Mouse (Mus musculus) hindbrain, embryonic 12.5 days (tissue): ENCODE data around the gene Ofd1. TPM values are rescaled to one million over a fixed set of nuclear protein-coding genes. Genes with fewer than 3 reads are reported as not detected.

Experiments
- ATAC-seq: fragments of 200-750 bp; cut with Nextera tagmentation; 2 replicates; pipeline ENCODE4 v1.8.0; 2017; ENCODE audit warnings: moderate TSS enrichment; ENCODE audit not compliant: low FRiP score
- H3K27ac ChIP-seq: fragments of 300-500 bp; sonication (generic); 2 replicates; pipeline ENCODE4 v1.5.1; 2016; ENCODE audit warnings: mild to moderate bottlenecking
- H3K27me3 ChIP-seq: fragments of 300-500 bp; sonication (generic); 2 replicates; pipeline ENCODE4 v1.6.1; 2016; ENCODE audit warnings: mild to moderate bottlenecking
- H3K36me3 ChIP-seq: fragments of 300-500 bp; sonication (generic); 2 replicates; pipeline ENCODE4 v1.6.1; 2016; ENCODE audit warnings: mild to moderate bottlenecking
- H3K4me1 ChIP-seq: fragments of 300-500 bp; sonication (generic); 2 replicates; pipeline ENCODE4 v1.6.1; 2016
- H3K4me2 ChIP-seq: fragments of 300-500 bp; sonication (generic); replicated peaks from 2 replicates; pipeline ENCODE4 v1.6.1; 2016; ENCODE audit warnings: mild to moderate bottlenecking
- H3K4me3 ChIP-seq: fragments of 300-500 bp; sonication (generic); 2 replicates; pipeline ENCODE4 v1.5.1; 2016; ENCODE audit warnings: mild to moderate bottlenecking
- H3K9ac ChIP-seq: fragments of 300-500 bp; sonication (generic); 2 replicates; pipeline ENCODE4 v1.6.1; 2016; ENCODE audit warnings: mild to moderate bottlenecking, moderate library complexity
- H3K9me3 ChIP-seq: fragments of 300-500 bp; sonication (generic); replicated peaks from 2 replicates; pipeline ENCODE4 v1.6.1; 2016; ENCODE audit warnings: mild to moderate bottlenecking
- WGBS: fragments of 180-500 bp; shearing (Covaris S2); methylation state at CpG from one replicate; pipeline ENCODE4 v1.1.7; 2016; 5-methylcytosine and 5-hydroxymethylcytosine counted together
- polyA plus RNA-seq: library from polyadenylated mRNA; unstranded; fragments of >200 nt; fragmentation: Nextera tagmentation; extraction: Ambion mirVana; gene quantifications from 2 replicates; pipeline ENCODE4 v1.2.1, GENCODE M21; 2016

Ofd1 gene
- polyA plus RNA-seq, 1 experiment from 2014 or later = 9.8 TPM

GRCm38 (mm10) chrX:166416196-166416595 lies 24.3 kb downstream of the Ofd1 start:
- no peak overlapping the region for H3K9ac ChIP-seq
- H3K27ac ChIP-seq = no peak overlapping the region
- no peaks in the 10 kb centered on the region for H3K9me3 ChIP-seq
- ATAC-seq = no peak
- 88% methylated on average over 5 of the region's 6 CpGs for WGBS
- no peak overlapping the region for H3K4me2 ChIP-seq
- H3K36me3 ChIP-seq = no peaks in the 10 kb centered on the region
- no peak overlapping the region for H3K4me3 ChIP-seq
- no peaks in the 10 kb centered on the region for H3K27me3 ChIP-seq
- H3K4me1 ChIP-seq = no peaks in the 10 kb centered on the region

DNA sequence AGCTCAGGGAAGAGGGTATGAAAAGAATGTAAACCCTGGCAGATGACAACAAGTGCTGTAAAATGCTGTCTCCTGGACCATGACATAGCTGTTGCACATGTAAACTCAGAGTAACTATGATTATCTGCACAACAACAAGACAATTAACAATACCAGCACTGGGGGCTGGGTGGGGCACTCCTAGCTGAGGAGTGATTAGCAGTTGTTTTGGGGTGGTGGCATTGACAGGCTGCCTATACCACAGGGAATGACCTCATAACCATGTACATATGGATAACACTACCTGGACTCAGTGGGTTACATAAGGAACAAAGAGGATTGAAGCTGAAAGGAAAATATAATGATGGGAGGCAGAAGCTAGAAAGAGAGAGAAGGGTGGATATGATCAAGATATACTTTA lies 32.6 kb downstream of the Ofd1 start:
- no peaks in the 10 kb centered on the region for H3K4me1 ChIP-seq
- ATAC-seq = no peak
- no peaks in the 10 kb centered on the region for H3K9me3 ChIP-seq

GRCm38 (mm10) chrX:166393753-166394152 lies 46.8 kb downstream of the Ofd1 start:
- 83% methylated on average over 1 of the region's 1 CpGs for WGBS
- Histone ChIP-seq H3K4me1 (no peaks in the 10 kb centered on the region), H3K27ac (no peak overlapping the region), H3K4me2 (no peak overlapping the region), H3K9me3 (no peaks in the 10 kb centered on the region), H3K4me3 (no peak overlapping the region), H3K27me3 (peaks cover 6% of the 10 kb centered on the region; the same call in 1 of the 2 replicates), H3K9ac (no peak overlapping the region), H3K36me3 (no peaks in the 10 kb centered on the region)
- ATAC-seq = no peak

More for the DNA sequence above, 32.6 kb downstream of the Ofd1 start:
- H3K27me3 ChIP-seq = peaks cover 13% of the 10 kb centered on the region; the same call in 1 of the 2 replicates
- H3K4me3 ChIP-seq = no peak overlapping the region
- no peak overlapping the region for H3K9ac ChIP-seq
- no peak overlapping the region for H3K4me2 ChIP-seq
- peaks cover 14% of the 10 kb centered on the region; the same call in 1 of the 2 replicates for H3K36me3 ChIP-seq
- no peak overlapping the region for H3K27ac ChIP-seq

- Histone ChIP-seq H3K4me1 (no peaks in the 10 kb centered on the region), H3K9me3 (no peaks in the 10 kb centered on the region), H3K9ac (no peak overlapping the region), H3K4me2 (no peak overlapping the region), H3K27me3 (peaks cover 10% of the 10 kb centered on the region), H3K27ac (no peak overlapping the region), H3K36me3 (peaks cover 15% of the 10 kb centered on the region; the same call in 1 of the 2 replicates), H3K4me3 (no peak overlapping the region)
- WGBS = 84% methylated on average over 6 of the region's 6 CpGs
- no peak for ATAC-seq
These were observed 53.8 kb downstream of the Ofd1 start for GRCm38 (mm10) chrX:166386656-166387055.

DNA sequence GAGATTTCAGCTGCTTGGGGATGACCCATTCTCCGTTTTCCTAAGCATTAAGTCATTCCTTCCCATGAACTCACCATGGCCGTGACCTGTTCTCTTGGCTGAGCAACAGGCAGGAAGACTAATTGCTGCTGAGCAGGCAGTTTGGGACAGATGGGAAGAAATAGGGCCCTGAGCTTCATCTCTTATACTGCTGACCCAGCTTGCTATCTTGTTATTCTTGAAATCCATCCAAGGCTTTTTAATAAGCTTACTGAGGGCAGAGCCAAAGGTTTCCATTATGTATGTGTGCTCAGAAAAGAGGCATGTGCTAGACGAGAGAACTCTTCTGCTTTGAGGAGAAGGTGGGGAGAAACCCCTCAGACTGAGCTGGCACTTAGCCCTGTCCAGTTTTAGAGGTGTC lies 55.6 kb downstream of the Ofd1 start:
- Histone ChIP-seq H3K9ac (no peak overlapping the region), H3K4me1 (no peaks in the 10 kb centered on the region), H3K27me3 (peaks cover 14% of the 10 kb centered on the region), H3K36me3 (peaks cover 15% of the 10 kb centered on the region; the same call in 1 of the 2 replicates), H3K4me2 (no peak overlapping the region), H3K27ac (no peak overlapping the region), H3K4me3 (no peak overlapping the region), H3K9me3 (no peaks in the 10 kb centered on the region)
- WGBS = 56% methylated on average over 3 of the region's 3 CpGs
- ATAC-seq = no peak

GRCm38 (mm10) chrX:166383606-166384005 lies 56.9 kb downstream of the Ofd1 start:
- Histone ChIP-seq H3K4me2 (no peak overlapping the region), H3K27ac (no peak overlapping the region), H3K36me3 (peaks cover 18% of the 10 kb centered on the region; the same call in 1 of the 2 replicates), H3K27me3 (peaks cover 16% of the 10 kb centered on the region), H3K9me3 (no peaks in the 10 kb centered on the region), H3K4me1 (no peaks in the 10 kb centered on the region), H3K9ac (no peak overlapping the region), H3K4me3 (no peak overlapping the region)
- no peak for ATAC-seq
- 100% methylated on average over 2 of the region's 2 CpGs for WGBS

DNA sequence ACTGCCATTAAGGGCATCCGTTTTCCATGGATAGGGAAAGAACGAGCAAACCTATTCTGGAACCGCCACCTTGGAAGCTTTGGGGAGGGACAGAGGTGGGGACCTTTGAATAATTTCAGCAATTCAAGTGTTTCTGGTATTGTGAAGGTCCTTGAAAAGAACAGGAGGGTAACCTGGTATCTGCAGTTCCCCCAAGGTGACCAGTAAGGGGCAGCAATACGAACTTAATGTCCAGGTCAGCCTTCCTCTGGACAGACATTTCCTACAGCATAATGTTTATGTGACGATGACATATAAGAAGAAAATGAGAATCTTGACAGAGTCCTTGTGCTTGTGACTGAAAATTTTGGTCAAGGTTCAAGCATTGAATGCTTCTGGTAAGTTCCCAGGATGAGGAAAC lies 61.9 kb downstream of the Ofd1 start:
- Histone ChIP-seq H3K4me1 (no peaks in the 10 kb centered on the region), H3K36me3 (peaks cover 30% of the 10 kb centered on the region), H3K9ac (no peak overlapping the region), H3K4me2 (no peak overlapping the region), H3K9me3 (no peaks in the 10 kb centered on the region), H3K4me3 (no peak overlapping the region), H3K27ac (no peak overlapping the region), H3K27me3 (peaks cover 29% of the 10 kb centered on the region)
- no peak for ATAC-seq
- WGBS = 89% methylated on average over 5 of the region's 5 CpGs

- Histone ChIP-seq H3K27ac (no peak overlapping the region), H3K27me3 (peaks cover 33% of the 10 kb centered on the region; the same call in 1 of the 2 replicates), H3K4me1 (no peaks in the 10 kb centered on the region), H3K4me3 (no peak overlapping the region), H3K9me3 (no peaks in the 10 kb centered on the region), H3K9ac (no peak overlapping the region), H3K4me2 (no peak overlapping the region), H3K36me3 (peaks cover 24% of the 10 kb centered on the region)
- no peak for ATAC-seq
- WGBS = 83% methylated on average over 9 of the region's 9 CpGs
These were observed 63.7 kb downstream of the Ofd1 start for GRCm38 (mm10) chrX:166376681-166377328.

GRCm38 (mm10) chrX:166365458-166366213 lies 74.9 kb downstream of the Ofd1 start:
- WGBS = 72% methylated on average over 8 of the region's 8 CpGs
- Histone ChIP-seq H3K27ac (no peak overlapping the region), H3K4me3 (no peak overlapping the region), H3K4me2 (no peak overlapping the region), H3K9me3 (no peaks in the 10 kb centered on the region), H3K36me3 (no peaks in the 10 kb centered on the region), H3K9ac (no peak overlapping the region), H3K4me1 (no peaks in the 10 kb centered on the region), H3K27me3 (peaks cover 11% of the 10 kb centered on the region; the same call in 1 of the 2 replicates)
- no peak for ATAC-seq

- Histone ChIP-seq H3K36me3 (no peaks in the 10 kb centered on the region; the same call in 1 of the 2 replicates), H3K4me3 (no peak overlapping the region), H3K4me2 (no peak overlapping the region), H3K9ac (no peak overlapping the region), H3K27ac (no peak overlapping the region), H3K4me1 (no peaks in the 10 kb centered on the region), H3K27me3 (peaks cover 8% of the 10 kb centered on the region; the same call in 1 of the 2 replicates), H3K9me3 (no peaks in the 10 kb centered on the region)
- 86% methylated on average over 4 of the region's 4 CpGs for WGBS
- ATAC-seq = no peak
These were observed 80.0 kb downstream of the Ofd1 start for GRCm38 (mm10) chrX:166360455-166360854.

GRCm38 (mm10) chrX:166359927-166360440 lies 80.5 kb downstream of the Ofd1 start:
- no peak overlapping the region for H3K4me3 ChIP-seq
- H3K9ac ChIP-seq = no peak overlapping the region
- H3K27me3 ChIP-seq = peaks cover 11% of the 10 kb centered on the region; the same call in 1 of the 2 replicates
- H3K9me3 ChIP-seq = no peaks in the 10 kb centered on the region
- no peak for ATAC-seq
- WGBS = 88% methylated on average over 2 of the region's 2 CpGs
- H3K36me3 ChIP-seq = no peaks in the 10 kb centered on the region; the same call in 1 of the 2 replicates
- H3K4me1 ChIP-seq = no peaks in the 10 kb centered on the region
- H3K27ac ChIP-seq = no peak overlapping the region
- H3K4me2 ChIP-seq = no peak overlapping the region

- 66% methylated on average over 2 of the region's 2 CpGs for WGBS
- peaks cover 12% of the 10 kb centered on the region; the same call in 1 of the 2 replicates for H3K27me3 ChIP-seq
- H3K4me3 ChIP-seq = no peak overlapping the region
- ATAC-seq = no peak
- no peak overlapping the region for H3K9ac ChIP-seq
- H3K4me2 ChIP-seq = no peak overlapping the region
- no peaks in the 10 kb centered on the region for H3K4me1 ChIP-seq
- no peaks in the 10 kb centered on the region for H3K9me3 ChIP-seq
- H3K27ac ChIP-seq = no peak overlapping the region
- H3K36me3 ChIP-seq = no peaks in the 10 kb centered on the region; the same call in 1 of the 2 replicates
These were observed 81.5 kb downstream of the Ofd1 start for GRCm38 (mm10) chrX:166358955-166359354.
